Mouse (Mus musculus) embryonic facial prominence, embryonic 11.5 days (tissue): ENCODE data around the gene Gm3460. TPM values are rescaled to one million over a fixed set of nuclear protein-coding genes. Genes with fewer than 3 reads are reported as not detected.
"Not testable (repeated sequence)": the region's sequence is repeated elsewhere in the genome, so short reads cannot be mapped to it uniquely, and the experiment has no call there.

Experiments used
- ATAC-seq: fragments of 200-750 bp; cut with Nextera tagmentation; replicated peaks from 2 replicates; pipeline ENCODE4 v1.8.0; 2017; ENCODE audit warnings: low read depth; ENCODE audit not compliant: insufficient number of reproducible peaks, low FRiP score, low TSS enrichment
- DNase-seq: peaks from one replicate; pipeline ENCODE4 v3.0.0-alpha.2; 2015; ENCODE audit warnings: low spot score
- H3K27ac ChIP-seq: fragments of 300-500 bp; sonication (generic); replicated peaks from 2 replicates; pipeline ENCODE4 v1.5.1; 2014; ENCODE audit warnings: mild to moderate bottlenecking, low read depth, low read length, control low read depth
- H3K27me3 ChIP-seq: fragments of 300-500 bp; sonication (generic); 2 replicates; pipeline ENCODE4 v1.6.1; 2014; ENCODE audit warnings: mild to moderate bottlenecking, low read length, moderate library complexity, mixed read lengths; ENCODE audit not compliant: control insufficient read depth, insufficient read depth
- H3K36me3 ChIP-seq: fragments of 300-500 bp; sonication (generic); replicated peaks from 2 replicates; pipeline ENCODE4 v1.6.1; 2014; ENCODE audit warnings: low read depth, mild to moderate bottlenecking, low read length, moderate library complexity, mixed read lengths; ENCODE audit not compliant: control insufficient read depth, insufficient read depth
- H3K4me1 ChIP-seq: fragments of 300-500 bp; sonication (generic); 2 replicates; pipeline ENCODE4 v1.6.1; 2014; ENCODE audit warnings: low read length, mixed read lengths; ENCODE audit not compliant: control insufficient read depth, insufficient read depth
- H3K4me2 ChIP-seq: fragments of 300-500 bp; sonication (generic); 2 replicates; pipeline ENCODE4 v1.6.1; 2014; ENCODE audit warnings: low read depth, mild to moderate bottlenecking, control low read depth, low read length, moderate library complexity
- H3K4me3 ChIP-seq: fragments of 300-500 bp; sonication (generic); 2 replicates; pipeline ENCODE4 v1.5.1; 2014; ENCODE audit warnings: low read depth, low read length, control low read depth
- H3K9ac ChIP-seq: fragments of 300-500 bp; sonication (generic); replicated peaks from 2 replicates; pipeline ENCODE4 v1.6.1; 2014; ENCODE audit warnings: mild to moderate bottlenecking, control low read depth, low read length
- H3K9me3 ChIP-seq: fragments of 300-500 bp; sonication (generic); replicated peaks from 2 replicates; pipeline ENCODE4 v1.6.1; 2016; ENCODE audit warnings: mild to moderate bottlenecking, low read length, inconsistent platforms, mixed read lengths; ENCODE audit not compliant: control insufficient read depth
- WGBS: fragments of 180-500 bp; shearing (Covaris S2); extraction: QIAGEN DNeasy Blood & Tissue Kit; methylation state at CpG from one replicate; pipeline ENCODE4 v1.1.7; 2014; 5-methylcytosine and 5-hydroxymethylcytosine counted together
- polyA plus RNA-seq: library from polyadenylated mRNA; unstranded; fragments of >200 nt; fragmentation: Nextera tagmentation; extraction: Ambion mirVana; gene quantifications from 2 replicates; pipeline ENCODE4 v1.2.1, GENCODE M21; 2014

Gene Gm3460
- polyA plus RNA-seq = not detected in 2 replicates

GRCm38 (mm10) chr14:6622318-6622717 is at the start of gene Gm3460:
Gene Gm3460 (minus strand): TSS chr14:6622418.
- not testable (repeated sequence) for DNase-seq, H3K4me1 ChIP-seq, H3K9ac ChIP-seq, H3K27me3 ChIP-seq, H3K36me3 ChIP-seq, H3K4me2 ChIP-seq, ATAC-seq, H3K9me3 ChIP-seq, H3K27ac ChIP-seq, H3K4me3 ChIP-seq
- WGBS = 63% methylated on average over 1 of the region's 2 CpGs

DNA sequence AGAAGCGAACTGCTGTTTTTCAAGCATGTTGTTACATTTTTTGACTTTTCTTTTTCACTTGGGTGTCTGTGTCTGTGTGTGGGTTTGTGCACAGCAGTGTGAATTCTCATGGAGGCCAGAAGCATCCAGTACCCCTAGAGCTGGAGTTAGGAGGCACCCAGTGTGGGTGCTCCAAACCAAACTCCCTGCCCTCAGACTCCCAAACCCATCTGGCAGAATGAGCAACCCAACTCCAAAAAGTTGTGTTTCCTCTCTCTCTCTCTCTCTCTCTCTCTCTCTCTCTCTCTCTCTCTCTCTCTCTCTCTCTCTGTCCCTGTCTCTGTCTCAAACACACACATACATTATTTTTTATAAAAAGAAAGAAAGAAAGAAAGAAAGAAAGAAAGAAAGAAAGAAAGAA is 15.8 kb downstream of the Gm3460 start:
- H3K27me3 ChIP-seq, H3K4me3 ChIP-seq, ATAC-seq, H3K9ac ChIP-seq, H3K36me3 ChIP-seq, H3K4me2 ChIP-seq, H3K4me1 ChIP-seq, H3K27ac ChIP-seq, DNase-seq, H3K9me3 ChIP-seq: not testable (repeated sequence)
- WGBS = no CpG with 5 or more reads among the region's 1 CpGs

GRCm38 (mm10) chr14:6605004-6605403 is 17.2 kb downstream of the Gm3460 start:
- not testable (repeated sequence) for H3K9me3 ChIP-seq, H3K27me3 ChIP-seq, H3K4me1 ChIP-seq, H3K36me3 ChIP-seq, H3K27ac ChIP-seq, ATAC-seq
- H3K4me2 ChIP-seq = peak overlapping the region; percentile 50
- H3K9ac ChIP-seq = peak overlapping the region; percentile 34; the same call in 1 of the 2 replicates
- 0% methylated on average over 14 of the region's 20 CpGs for WGBS
- peak; percentile 33 for DNase-seq
- H3K4me3 ChIP-seq = peak overlapping the region; percentile 29

GRCm38 (mm10) chr14:6604551-6604950 is 17.7 kb downstream of the Gm3460 start:
- not testable (repeated sequence) for H3K4me1 ChIP-seq, H3K9ac ChIP-seq, H3K9me3 ChIP-seq, H3K27me3 ChIP-seq, ATAC-seq, H3K27ac ChIP-seq, H3K36me3 ChIP-seq
- Histone ChIP-seq H3K4me3 (peak overlapping the region; percentile 29), H3K4me2 (peak overlapping the region; percentile 50)
- DNase-seq = peak; percentile 10
- 7% methylated on average over 16 of the region's 20 CpGs for WGBS

DNA sequence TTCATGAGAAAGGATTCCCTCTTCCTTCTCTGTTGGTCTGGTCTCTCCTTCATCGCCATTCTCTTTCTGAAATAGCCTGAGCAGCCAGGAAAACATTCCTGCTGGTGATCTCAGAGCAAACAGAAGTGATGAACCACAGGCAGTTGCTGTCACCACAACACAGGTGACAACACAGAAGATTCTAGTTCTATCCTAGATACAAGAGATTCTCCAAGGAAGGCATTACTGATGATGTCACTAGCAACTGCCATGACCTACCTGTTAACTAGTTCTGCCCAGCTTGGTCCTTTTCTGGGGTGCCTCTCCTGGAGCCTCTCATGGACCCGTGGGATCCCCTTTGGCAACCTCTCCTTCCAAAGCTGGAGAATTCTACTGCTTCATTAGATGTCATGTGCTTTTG is 31.7 kb downstream of the Gm3460 start, which contains the start of gene Gm3629:
Gene Gm3629 (minus strand): TSS at position 101 of the 400 bp plus-strand sequence.
- WGBS = no CpG with 5 or more reads among the region's 2 CpGs
- not testable (repeated sequence) for H3K9me3 ChIP-seq, DNase-seq, H3K9ac ChIP-seq, H3K27me3 ChIP-seq, H3K27ac ChIP-seq, H3K4me2 ChIP-seq, H3K4me1 ChIP-seq, ATAC-seq, H3K4me3 ChIP-seq, H3K36me3 ChIP-seq

Other genes starting within 250 kb of the Gm3460 start
- 0.27 TPM in 1 of 2 replicates, not detected in the other for gene Gm16440, start 232.1 kb downstream of the Gm3460 start, polyA plus RNA-seq
- gene Gm3591, start 209.9 kb downstream of the Gm3460 start, polyA plus RNA-seq = 1.8 and 2.1 TPM in 2 replicates
- not detected in 2 replicates for gene Gm3594, start 177.8 kb downstream of the Gm3460 start, polyA plus RNA-seq
- not detected in 2 replicates for gene Gm8356, start 85.1 kb downstream of the Gm3460 start, polyA plus RNA-seq
- gene Gm3629, start 31.8 kb downstream of the Gm3460 start, polyA plus RNA-seq = 0.42 TPM in 1 of 2 replicates, not detected in the other
- gene Gm10251, start 61.8 kb upstream of the Gm3460 start, polyA plus RNA-seq = not detected in 2 replicates
- not detected in 2 replicates for gene Gm8050, start 97.8 kb upstream of the Gm3460 start, polyA plus RNA-seq
- 7.6 and 8.0 TPM in 2 replicates for gene Gm3636, start 119.9 kb upstream of the Gm3460 start, polyA plus RNA-seq
- gene Gm8362, start 152.0 kb upstream of the Gm3460 start, polyA plus RNA-seq = not detected in 2 replicates
- gene Gm3642, start 217.9 kb upstream of the Gm3460 start, polyA plus RNA-seq = not detected in 2 replicates